ENCODE assay signal across 14 mouse cellular contexts in the genomic region with DNA sequence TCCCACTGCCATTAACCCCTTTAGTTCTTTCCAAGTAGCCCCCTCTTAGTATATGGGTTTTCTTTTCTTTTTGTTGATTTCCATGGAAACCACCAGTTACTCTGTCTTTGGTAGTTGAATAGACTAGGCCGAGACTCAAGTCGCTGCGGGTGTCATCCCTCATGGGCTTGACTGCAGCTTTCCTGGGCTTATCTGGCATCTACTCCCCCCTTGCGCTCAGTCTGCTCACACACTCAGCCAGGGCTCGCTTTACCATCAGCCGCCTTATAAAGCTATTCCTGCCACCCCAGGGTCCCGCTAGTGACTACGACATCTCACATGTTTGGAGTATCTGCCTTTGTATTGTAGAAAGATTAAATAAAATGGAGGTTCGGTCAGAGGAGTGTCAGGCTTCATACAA.
DNase-seq lines count a peak whose midpoint lies in the region; ATAC-seq and TF ChIP-seq lines count a peak whose summit lies in the region.
"Had no signal": no experiment of that assay in that cellular context is flagged by ENCODE, and none has a peak within 500 bp of the region (broad histone marks: within the 10 kb centered on the region; RNA-seq: fewer than 3 reads in every experiment).

No protein-coding gene starts in this region.

- WGBS in forebrain, embryonic 15.5 days = 73% methylated on average over 9 of the region's 9 CpGs
- 87% methylated on average over 9 of the region's 9 CpGs for WGBS in forebrain, embryonic 12.5 days
- 16% methylated on average over 9 of the region's 9 CpGs for WGBS in heart, postnatal 0 days
- 65% methylated on average over 9 of the region's 9 CpGs for WGBS in midbrain, postnatal 0 days
- 89% methylated on average over 9 of the region's 9 CpGs for WGBS in midbrain, embryonic 10.5 days
- WGBS in neural tube, embryonic 15.5 days = 51% methylated on average over 9 of the region's 9 CpGs
- 63% methylated on average over 9 of the region's 9 CpGs for WGBS in intestine, embryonic 16.5 days

- intact Hi-C loops in heart, postnatal 10 days (cut with DNase I) = no loop called here

- no peaks in the 10 kb centered on the region for H3K27me3 ChIP-seq in forebrain, embryonic 15.5 days
- no peaks in the 10 kb centered on the region for H3K27me3 ChIP-seq in forebrain, embryonic 12.5 days
- no peaks in the 10 kb centered on the region for H3K27me3 ChIP-seq in heart, postnatal 0 days (ENCODE audit: control insufficient read depth, insufficient read depth, low read length)
- no peaks in the 10 kb centered on the region for H3K27me3 ChIP-seq in midbrain, postnatal 0 days (ENCODE audit: insufficient read depth, low read length)
- no peaks in the 10 kb centered on the region for H3K27me3 ChIP-seq in midbrain, embryonic 10.5 days (ENCODE audit: low read depth, poor library complexity, severe bottlenecking)
- H3K27me3 ChIP-seq in neural tube, embryonic 15.5 days (replicated peaks) = no peaks in the 10 kb centered on the region
- H3K27me3 ChIP-seq in intestine, embryonic 16.5 days (replicated peaks; ENCODE audit: control insufficient read depth, insufficient read depth, low read length) = no peaks in the 10 kb centered on the region
- H3K27me3 ChIP-seq: limb, embryonic 15.5 days; neural tube, embryonic 12.5 days; stomach, embryonic 15.5 days had no signal

- no peak overlapping the region for H3K27ac ChIP-seq in forebrain, embryonic 15.5 days (replicated peaks)
- H3K27ac ChIP-seq in forebrain, embryonic 12.5 days = no peak overlapping the region
- peak overlapping the region; percentile 77 for H3K27ac ChIP-seq in heart, postnatal 0 days (ENCODE audit: low read depth)
- H3K27ac ChIP-seq in midbrain, postnatal 0 days (ENCODE audit: low read depth, low read length) = no peak overlapping the region
- H3K27ac ChIP-seq in midbrain, embryonic 10.5 days (replicated peaks) = no peak overlapping the region
- 0 out of 2 replicates have a peak overlapping the region, but pooled peaks have one; percentile 24 for H3K27ac ChIP-seq in neural tube, embryonic 15.5 days (replicated peaks)
- no peak overlapping the region for H3K27ac ChIP-seq in intestine, embryonic 16.5 days (ENCODE audit: low read length)
- H3K27ac ChIP-seq: kidney, postnatal 0 days; limb, embryonic 15.5 days; neural tube, embryonic 12.5 days; stomach, embryonic 15.5 days had no signal

- no peak overlapping the region for H3K4me3 ChIP-seq in forebrain, embryonic 15.5 days
- no peak overlapping the region for H3K4me3 ChIP-seq in forebrain, embryonic 12.5 days (replicated peaks)
- H3K4me3 ChIP-seq in heart, postnatal 0 days (ENCODE audit: low read depth, low read length) = no peak overlapping the region
- no peak overlapping the region for H3K4me3 ChIP-seq in midbrain, postnatal 0 days (ENCODE audit: low read depth, low read length)
- H3K4me3 ChIP-seq in midbrain, embryonic 10.5 days = no peak overlapping the region
- H3K4me3 ChIP-seq in neural tube, embryonic 15.5 days (replicated peaks) = no peak overlapping the region
- H3K4me3 ChIP-seq in intestine, embryonic 16.5 days (ENCODE audit: low read length) = no peak overlapping the region
- H3K4me3 ChIP-seq: limb, embryonic 15.5 days; neural tube, embryonic 12.5 days; stomach, embryonic 15.5 days had no signal

- TF ChIP-seq EP300 in heart, postnatal 0 days (IDR thresholded peaks at IDR 0.05; ENCODE audit: low read depth) = no peak

- ATAC-seq in forebrain, embryonic 15.5 days (replicated peaks) = peak; percentile 55; the same call in 1 of the 2 replicates
- no peak for ATAC-seq in forebrain, embryonic 12.5 days (ENCODE audit: low FRiP score)
- peak; percentile 18; the same call in 1 of the 2 replicates for ATAC-seq in heart, postnatal 0 days (ENCODE audit: insufficient read depth, low read depth)
- ATAC-seq in midbrain, postnatal 0 days (ENCODE audit: low FRiP score) = no peak
- ATAC-seq in neural tube, embryonic 15.5 days (ENCODE audit: low FRiP score) = peak; percentile 22; the same call in 1 of the 2 replicates
- ATAC-seq in intestine, embryonic 16.5 days = no peak

- no peak for TF ChIP-seq CTCF in heart, postnatal 0 days (IDR thresholded peaks at IDR 0.05; ENCODE audit: low read depth)
- no peak for TF ChIP-seq CTCF in midbrain, postnatal 0 days (IDR thresholded peaks at IDR 0.05)

- no peak overlapping the region for H3K4me2 ChIP-seq in forebrain, embryonic 15.5 days (replicated peaks)
- no peak overlapping the region for H3K4me2 ChIP-seq in forebrain, embryonic 12.5 days
- peak overlapping the region; percentile 20; the same call in 1 of the 2 replicates for H3K4me2 ChIP-seq in heart, postnatal 0 days (ENCODE audit: low read depth, low read length)
- no peak overlapping the region for H3K4me2 ChIP-seq in midbrain, postnatal 0 days (ENCODE audit: low read depth, low read length, poor library complexity, severe bottlenecking)
- H3K4me2 ChIP-seq in neural tube, embryonic 15.5 days = no peak overlapping the region
- H3K4me2 ChIP-seq in intestine, embryonic 16.5 days (ENCODE audit: low read depth, low read length) = no peak overlapping the region
- H3K4me2 ChIP-seq: limb, embryonic 15.5 days; neural tube, embryonic 12.5 days; stomach, embryonic 15.5 days had no signal

- H3K36me3 ChIP-seq in forebrain, embryonic 15.5 days = peaks cover 10% of the 10 kb centered on the region; the same call in 1 of the 2 replicates
- no peaks in the 10 kb centered on the region for H3K36me3 ChIP-seq in forebrain, embryonic 12.5 days (replicated peaks)
- no peaks in the 10 kb centered on the region for H3K36me3 ChIP-seq in heart, postnatal 0 days (replicated peaks; ENCODE audit: control insufficient read depth, insufficient read depth, low read length)
- H3K36me3 ChIP-seq in midbrain, postnatal 0 days (ENCODE audit: insufficient read depth, low read length) = peaks cover 7% of the 10 kb centered on the region; the same call in 1 of the 2 replicates
- H3K36me3 ChIP-seq in midbrain, embryonic 10.5 days = no peaks in the 10 kb centered on the region
- peaks cover 5% of the 10 kb centered on the region for H3K36me3 ChIP-seq in neural tube, embryonic 15.5 days
- no peaks in the 10 kb centered on the region for H3K36me3 ChIP-seq in intestine, embryonic 16.5 days (ENCODE audit: control insufficient read depth, insufficient read depth, low read length)
- H3K36me3 ChIP-seq: limb, embryonic 15.5 days; neural tube, embryonic 12.5 days; stomach, embryonic 15.5 days had no signal

- no peak overlapping the region for H3K9ac ChIP-seq in forebrain, embryonic 15.5 days (replicated peaks)
- no peak overlapping the region for H3K9ac ChIP-seq in forebrain, embryonic 12.5 days
- H3K9ac ChIP-seq in heart, postnatal 0 days (replicated peaks; ENCODE audit: low read depth, low read length) = no peak overlapping the region; the same call in 1 of the 2 replicates
- H3K9ac ChIP-seq in midbrain, postnatal 0 days (replicated peaks; ENCODE audit: low read length, poor library complexity, severe bottlenecking) = no peak overlapping the region
- H3K9ac ChIP-seq in neural tube, embryonic 15.5 days (replicated peaks) = no peak overlapping the region
- no peak overlapping the region for H3K9ac ChIP-seq in intestine, embryonic 16.5 days (ENCODE audit: low read depth, low read length)
- H3K9ac ChIP-seq: limb, embryonic 15.5 days; neural tube, embryonic 12.5 days; stomach, embryonic 15.5 days had no signal

- DNase-seq in heart, postnatal 0 days (ENCODE audit: low spot score) = no peak
- no peak for DNase-seq in heart, postnatal 10 days
- DNase-seq in midbrain, postnatal 0 days (ENCODE audit: low spot score) = peak; percentile 34
- DNase-seq in midbrain, embryonic 10.5 days (ENCODE audit: low spot score) = no peak
- DNase-seq: embryo, embryonic 11 days; thymus, postnatal 36 days had no signal

- peaks cover 9% of the 10 kb centered on the region; the same call in 1 of the 2 replicates for H3K4me1 ChIP-seq in forebrain, embryonic 15.5 days
- no peaks in the 10 kb centered on the region for H3K4me1 ChIP-seq in forebrain, embryonic 12.5 days
- peaks cover 17% of the 10 kb centered on the region for H3K4me1 ChIP-seq in heart, postnatal 0 days (ENCODE audit: control insufficient read depth, insufficient read depth)
- H3K4me1 ChIP-seq in midbrain, postnatal 0 days (ENCODE audit: insufficient read depth, low read length) = no peaks in the 10 kb centered on the region
- H3K4me1 ChIP-seq in midbrain, embryonic 10.5 days = no peaks in the 10 kb centered on the region; the same call in 1 of the 2 replicates
- peaks cover 22% of the 10 kb centered on the region for H3K4me1 ChIP-seq in neural tube, embryonic 15.5 days
- 0 out of 2 replicates have a peak, but pooled peaks cover 2% of the 10 kb centered on the region for H3K4me1 ChIP-seq in intestine, embryonic 16.5 days (ENCODE audit: control insufficient read depth, insufficient read depth, low read length)

- no peaks in the 10 kb centered on the region for H3K9me3 ChIP-seq in forebrain, embryonic 15.5 days
- H3K9me3 ChIP-seq in forebrain, embryonic 12.5 days = no peaks in the 10 kb centered on the region
- H3K9me3 ChIP-seq in heart, postnatal 0 days (replicated peaks; ENCODE audit: control insufficient read depth, low read length) = no peaks in the 10 kb centered on the region
- no peaks in the 10 kb centered on the region for H3K9me3 ChIP-seq in midbrain, postnatal 0 days (ENCODE audit: low read length)
- H3K9me3 ChIP-seq in midbrain, embryonic 10.5 days (replicated peaks) = no peaks in the 10 kb centered on the region
- no peaks in the 10 kb centered on the region for H3K9me3 ChIP-seq in neural tube, embryonic 15.5 days (replicated peaks)
- H3K9me3 ChIP-seq in intestine, embryonic 16.5 days (ENCODE audit: control insufficient read depth, low read length) = no peaks in the 10 kb centered on the region
- H3K9me3 ChIP-seq: limb, embryonic 15.5 days; neural tube, embryonic 12.5 days; stomach, embryonic 15.5 days had no signal

Comparison
In these comparisons a context has a peak if more than half of its experiments do, and no peak if none do; other contexts are left out.
1. ATAC-seq: peak in forebrain, embryonic 15.5 days (single experiment), heart, postnatal 0 days (single experiment) and neural tube, embryonic 15.5 days (single experiment); none in forebrain, embryonic 12.5 days (single experiment), midbrain, postnatal 0 days (single experiment) and intestine, embryonic 16.5 days (single experiment).
2. H3K27ac ChIP-seq: peak in heart, postnatal 0 days (single experiment) and neural tube, embryonic 15.5 days (single experiment); none in forebrain, embryonic 15.5 days (single experiment), forebrain, embryonic 12.5 days (single experiment), midbrain, postnatal 0 days (single experiment), midbrain, embryonic 10.5 days (single experiment) and intestine, embryonic 16.5 days (single experiment).